Mouse (Mus musculus): ENCODE data around the gene Bmpr1a. TPM values are rescaled to one million over a fixed set of nuclear protein-coding genes. Genes with fewer than 3 reads are reported as not detected.

Gene Bmpr1a
- polyA plus RNA-seq, 1 experiment from 2014 or later = 58.1 TPM

DNA sequence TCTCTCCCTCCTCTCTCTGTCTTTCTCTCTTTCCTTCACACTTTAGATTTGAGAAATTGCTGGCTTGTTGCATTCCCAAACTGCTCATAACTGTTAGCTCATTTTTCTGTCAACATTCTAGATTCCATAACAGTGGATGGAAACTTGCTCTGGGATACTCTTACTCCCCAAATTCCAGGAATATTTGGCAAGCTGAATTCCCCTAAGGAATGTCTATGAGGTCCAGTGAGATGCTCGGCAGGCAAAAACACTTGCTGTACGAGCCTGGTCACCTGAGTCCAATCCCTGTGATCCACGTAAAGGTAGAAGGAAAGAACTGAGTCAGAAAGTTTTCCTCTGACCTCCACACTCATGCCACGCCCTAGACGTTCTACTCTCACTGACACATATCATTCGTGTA, 29.4 kb upstream of the Bmpr1a start:
- Histone ChIP-seq H3K4me3 (no peak overlapping the region), H3K27me3 (peaks cover 8% of the 10 kb centered on the region; the same call in 1 of the 2 replicates), H3K36me3 (no peaks in the 10 kb centered on the region), H3K9ac (no peak overlapping the region), H3K9me3 (peaks cover 4% of the 10 kb centered on the region; the same call in 1 of the 2 replicates), H3K27ac (no peak overlapping the region), H3K4me1 (no peaks in the 10 kb centered on the region), H3K4me2 (no peak overlapping the region)
- ATAC-seq (ENCODE audit: insufficient number of reproducible peaks, insufficient read depth, low FRiP score, low TSS enrichment, low read depth) = no peak
- WGBS = 73% methylated on average over 6 of the region's 6 CpGs

- ATAC-seq (ENCODE audit: insufficient number of reproducible peaks, insufficient read depth, low FRiP score, low TSS enrichment, low read depth) = no peak
These were observed 25.7 kb upstream of the Bmpr1a start for GRCm38 (mm10) chr14:34528804-34529203.

GRCm38 (mm10) chr14:34522701-34523100, 19.6 kb upstream of the Bmpr1a start, which contains the start of gene 9230112D13Rik:
9230112D13Rik (minus strand) TSS chr14:34522801.
- H3K9ac ChIP-seq = no peak within 1 kb of the TSS
- no peak for ATAC-seq (ENCODE audit: insufficient number of reproducible peaks, insufficient read depth, low FRiP score, low TSS enrichment, low read depth)
- H3K4me2 ChIP-seq = no peak within 1 kb of the TSS
- no peaks in the 10 kb centered on the region for H3K9me3 ChIP-seq
- H3K36me3 ChIP-seq = no peaks in the 10 kb centered on the region
- H3K27ac ChIP-seq = no peak within 1 kb of the TSS
- WGBS = 90% methylated on average over 8 of the region's 8 CpGs
- H3K27me3 ChIP-seq = no peaks in the 10 kb centered on the region
- no peaks in the 10 kb centered on the region for H3K4me1 ChIP-seq
- H3K4me3 ChIP-seq = no peak within 1 kb of the TSS

More at GRCm38 (mm10) chr14:34528804-34529203, 25.7 kb upstream of the Bmpr1a start:
- Histone ChIP-seq H3K36me3 (no peaks in the 10 kb centered on the region), H3K4me1 (no peaks in the 10 kb centered on the region), H3K4me3 (no peak overlapping the region), H3K9ac (no peak overlapping the region), H3K9me3 (peaks cover 4% of the 10 kb centered on the region; the same call in 1 of the 2 replicates), H3K27me3 (peaks cover 8% of the 10 kb centered on the region; the same call in 1 of the 2 replicates), H3K4me2 (no peak overlapping the region), H3K27ac (no peak overlapping the region)
- 70% methylated on average over 8 of the region's 8 CpGs for WGBS

DNA sequence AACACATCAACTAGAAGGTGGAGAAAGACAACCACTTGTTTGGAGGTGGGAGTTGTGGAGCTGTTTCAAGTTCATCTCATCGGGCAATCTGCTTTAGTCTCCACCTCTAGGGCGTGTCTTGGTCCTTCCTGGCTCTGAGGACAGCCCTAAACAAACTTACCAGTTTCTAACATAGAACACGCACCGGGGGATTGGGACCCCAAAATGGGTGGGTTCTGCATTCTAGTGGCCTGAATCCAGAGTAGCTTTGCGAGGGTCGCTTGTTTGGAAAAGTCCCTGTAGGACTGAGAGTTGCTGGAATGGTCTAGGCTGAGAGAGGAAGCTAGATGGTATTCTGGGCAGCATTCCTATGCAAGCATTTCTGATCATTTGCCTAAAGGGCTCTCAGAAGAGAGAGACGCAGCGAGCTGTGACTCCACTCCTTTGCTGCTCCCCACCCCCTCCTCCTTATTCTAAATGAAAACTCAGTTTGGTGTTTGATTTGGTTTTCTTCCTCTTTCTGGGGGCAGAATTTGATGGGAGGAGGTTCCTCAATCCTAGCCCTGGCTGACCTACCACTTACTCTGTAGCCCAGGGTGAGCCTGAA, 14.9 kb upstream of the Bmpr1a start:
- Histone ChIP-seq H3K4me3 (no peak overlapping the region), H3K36me3 (no peaks in the 10 kb centered on the region), H3K4me2 (no peak overlapping the region), H3K4me1 (peaks cover 6% of the 10 kb centered on the region), H3K27me3 (no peaks in the 10 kb centered on the region), H3K27ac (no peak overlapping the region), H3K9ac (no peak overlapping the region), H3K9me3 (no peaks in the 10 kb centered on the region)
- 87% methylated on average over 8 of the region's 8 CpGs for WGBS
- ATAC-seq (ENCODE audit: insufficient number of reproducible peaks, insufficient read depth, low FRiP score, low TSS enrichment, low read depth) = no peak

DNA sequence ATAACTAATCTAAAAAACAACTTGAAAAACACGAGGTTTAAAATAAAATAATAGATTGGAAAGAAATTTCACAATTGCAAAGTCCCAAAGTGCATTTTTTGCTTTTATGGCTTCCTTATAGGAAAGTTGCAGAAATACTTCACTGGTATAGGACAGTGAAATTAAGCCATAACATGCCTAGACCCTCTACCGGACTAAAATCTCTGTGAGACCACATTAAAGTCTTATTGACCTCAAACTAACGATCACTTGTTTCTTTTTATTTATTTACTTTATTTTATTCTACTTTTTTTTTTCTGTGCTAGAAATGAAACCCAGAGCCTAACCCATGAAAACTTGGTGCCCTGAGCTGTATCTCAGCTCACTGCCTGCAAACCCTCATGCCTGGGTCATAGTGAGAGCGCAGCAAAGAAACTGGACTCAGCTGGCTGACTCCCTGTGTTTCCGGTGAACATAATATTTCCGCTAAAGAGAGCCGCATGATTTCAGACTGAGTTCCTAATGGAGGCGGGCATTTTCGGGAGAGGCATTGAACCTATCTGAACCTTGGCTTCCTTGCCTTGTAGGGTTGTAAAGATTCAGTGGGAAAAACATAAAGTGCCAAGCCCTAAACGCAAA, 13.9 kb upstream of the Bmpr1a start:
- H3K9ac ChIP-seq = no peak overlapping the region
- ATAC-seq (ENCODE audit: insufficient number of reproducible peaks, insufficient read depth, low FRiP score, low TSS enrichment, low read depth) = no peak
- WGBS = 83% methylated on average over 10 of the region's 10 CpGs
- peaks cover 6% of the 10 kb centered on the region for H3K4me1 ChIP-seq
- H3K9me3 ChIP-seq = no peaks in the 10 kb centered on the region
- H3K27ac ChIP-seq = no peak overlapping the region
- H3K4me3 ChIP-seq = no peak overlapping the region
- H3K36me3 ChIP-seq = no peaks in the 10 kb centered on the region
- H3K27me3 ChIP-seq = no peaks in the 10 kb centered on the region
- H3K4me2 ChIP-seq = no peak overlapping the region

GRCm38 (mm10) chr14:34515860-34516259, 12.7 kb upstream of the Bmpr1a start:
- Histone ChIP-seq H3K36me3 (no peaks in the 10 kb centered on the region), H3K27ac (no peak overlapping the region), H3K9ac (no peak overlapping the region), H3K4me3 (no peak overlapping the region), H3K27me3 (no peaks in the 10 kb centered on the region), H3K4me2 (no peak overlapping the region), H3K9me3 (no peaks in the 10 kb centered on the region), H3K4me1 (peaks cover 6% of the 10 kb centered on the region)
- no peak for ATAC-seq (ENCODE audit: insufficient number of reproducible peaks, insufficient read depth, low FRiP score, low TSS enrichment, low read depth)
- 91% methylated on average over 5 of the region's 5 CpGs for WGBS

- no peak for ATAC-seq (ENCODE audit: insufficient number of reproducible peaks, insufficient read depth, low FRiP score, low TSS enrichment, low read depth)
- Histone ChIP-seq H3K36me3 (no peaks in the 10 kb centered on the region), H3K27ac (peak overlapping the region; percentile 28), H3K4me1 (peaks cover 6% of the 10 kb centered on the region), H3K4me3 (no peak overlapping the region), H3K9ac (no peak overlapping the region), H3K27me3 (no peaks in the 10 kb centered on the region), H3K9me3 (no peaks in the 10 kb centered on the region), H3K4me2 (no peak overlapping the region)
- 40% methylated on average over 6 of the region's 6 CpGs for WGBS
These were observed 11.0 kb upstream of the Bmpr1a start for GRCm38 (mm10) chr14:34514120-34514519.

DNA sequence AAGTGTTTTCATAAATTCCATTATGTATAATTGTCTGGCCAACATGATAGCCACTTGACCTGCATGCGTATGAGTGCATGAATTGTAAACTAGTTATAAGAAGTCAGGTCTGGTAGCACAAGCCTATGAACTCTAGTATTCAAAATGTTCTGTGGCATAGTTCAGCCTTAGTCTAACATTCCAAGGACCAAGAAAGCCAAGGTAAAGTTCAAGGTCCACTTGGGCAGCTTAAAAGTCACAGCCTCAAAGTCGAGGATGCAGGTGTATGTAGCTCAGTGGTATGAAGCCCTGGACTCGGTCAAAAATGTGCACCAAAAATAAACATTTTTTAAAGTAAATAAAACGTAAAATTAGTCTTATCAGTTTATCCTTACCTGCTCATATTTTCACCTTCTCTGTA, 9.5 kb upstream of the Bmpr1a start:
- Histone ChIP-seq H3K27me3 (no peaks in the 10 kb centered on the region), H3K9me3 (no peaks in the 10 kb centered on the region), H3K4me3 (no peak overlapping the region), H3K4me1 (peaks cover 20% of the 10 kb centered on the region), H3K36me3 (no peaks in the 10 kb centered on the region), H3K9ac (no peak overlapping the region), H3K4me2 (no peak overlapping the region), H3K27ac (no peak overlapping the region)
- WGBS = 83% methylated on average over 4 of the region's 4 CpGs
- ATAC-seq (ENCODE audit: insufficient number of reproducible peaks, insufficient read depth, low FRiP score, low TSS enrichment, low read depth) = no peak

DNA sequence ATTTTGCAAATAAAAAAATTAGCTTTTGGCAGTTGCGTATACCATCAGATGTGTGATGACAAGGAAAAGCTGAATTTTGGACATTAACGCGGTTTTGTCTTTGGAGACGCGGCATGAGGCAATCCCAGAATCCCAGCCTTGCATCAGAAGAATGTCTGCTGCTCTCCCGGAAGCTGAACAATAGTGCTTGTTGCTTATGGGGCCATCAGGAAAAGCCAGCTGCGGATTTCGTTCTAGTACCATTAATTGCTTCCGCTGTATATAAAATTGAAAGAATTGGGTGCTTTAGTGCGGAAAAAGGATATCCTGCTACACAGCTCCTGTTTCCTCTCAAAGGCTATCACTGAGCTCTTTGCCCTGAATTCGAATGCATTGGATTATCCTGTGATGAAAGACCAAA, 8.8 kb upstream of the Bmpr1a start:
- Histone ChIP-seq H3K36me3 (no peaks in the 10 kb centered on the region), H3K27me3 (no peaks in the 10 kb centered on the region), H3K27ac (no peak overlapping the region), H3K4me1 (peaks cover 20% of the 10 kb centered on the region), H3K4me3 (no peak overlapping the region), H3K9me3 (no peaks in the 10 kb centered on the region), H3K9ac (no peak overlapping the region), H3K4me2 (no peak overlapping the region)
- whole genome bisulfite sequencing = 72% methylated on average over 11 of the region's 11 CpGs
- ATAC-seq (ENCODE audit: insufficient number of reproducible peaks, insufficient read depth, low FRiP score, low TSS enrichment, low read depth) = no peak

- Histone ChIP-seq H3K27ac (no peak overlapping the region), H3K4me1 (peaks cover 18% of the 10 kb centered on the region), H3K27me3 (no peaks in the 10 kb centered on the region), H3K9me3 (no peaks in the 10 kb centered on the region), H3K36me3 (no peaks in the 10 kb centered on the region), H3K9ac (no peak overlapping the region), H3K4me3 (no peak overlapping the region), H3K4me2 (no peak overlapping the region)
- 46% methylated on average over 7 of the region's 7 CpGs for WGBS
- ATAC-seq (ENCODE audit: insufficient number of reproducible peaks, insufficient read depth, low FRiP score, low TSS enrichment, low read depth) = no peak
These were observed 5.8 kb upstream of the Bmpr1a start for GRCm38 (mm10) chr14:34508842-34509439.

DNA sequence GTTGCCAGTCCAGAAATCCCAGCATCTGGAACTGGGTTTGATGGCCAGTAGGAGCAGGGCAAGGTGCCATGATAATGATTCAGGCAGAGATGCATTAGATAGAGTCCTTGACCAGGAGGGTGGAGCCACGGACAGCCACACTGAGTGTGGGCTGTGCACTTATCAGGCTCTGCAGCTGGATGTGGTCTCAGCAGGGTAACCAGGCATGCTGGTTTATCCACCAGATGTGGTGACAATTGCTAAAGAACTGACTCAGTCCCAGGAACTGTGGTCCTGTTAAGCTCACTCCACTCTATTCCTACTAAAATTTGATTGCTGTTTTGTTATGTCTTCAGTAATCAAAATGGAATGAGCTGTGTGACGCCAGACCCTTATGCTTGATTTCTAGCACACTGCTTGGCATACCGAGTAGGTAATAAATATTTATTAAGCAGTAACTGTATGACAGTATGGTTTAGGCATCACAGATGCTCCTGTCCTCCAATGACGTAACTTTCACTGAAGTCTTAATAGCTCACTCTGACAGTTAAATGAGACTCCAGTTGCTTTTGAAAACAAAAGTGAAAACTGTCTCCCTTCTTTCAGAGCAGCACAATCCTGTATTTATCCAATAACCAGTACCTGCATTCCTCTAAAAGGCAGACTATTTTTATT, 5.2 kb upstream of the Bmpr1a start:
- Histone ChIP-seq H3K27me3 (no peaks in the 10 kb centered on the region), H3K27ac (no peak overlapping the region), H3K4me2 (no peak overlapping the region), H3K9ac (no peak overlapping the region), H3K4me3 (no peak overlapping the region), H3K36me3 (no peaks in the 10 kb centered on the region), H3K4me1 (peaks cover 23% of the 10 kb centered on the region), H3K9me3 (no peaks in the 10 kb centered on the region)
- 45% methylated on average over 4 of the region's 4 CpGs for whole genome bisulfite sequencing
- ATAC-seq (ENCODE audit: insufficient number of reproducible peaks, insufficient read depth, low FRiP score, low TSS enrichment, low read depth) = no peak

Measured in embryonic facial prominence, embryonic 13.5 days (tissue).